Mouse (Mus musculus) hindbrain, embryonic 10.5 days (tissue): ENCODE results near the gene Defb26. TPM values are rescaled to one million over a fixed set of nuclear protein-coding genes. Genes with fewer than 3 reads are reported as not detected.

Experiments used
- DNase-seq: peaks from one replicate; pipeline ENCODE4 v3.0.0-alpha.2; 2017; ENCODE audit warnings: low spot score
- H3K27ac ChIP-seq: fragments of 300-500 bp; sonication (generic); 2 replicates; pipeline ENCODE4 v1.5.1; 2016; ENCODE audit warnings: mild to moderate bottlenecking, moderate library complexity
- H3K27me3 ChIP-seq: fragments of 300-500 bp; sonication (generic); 2 replicates; pipeline ENCODE4 v1.6.1; 2016; ENCODE audit warnings: mild to moderate bottlenecking; ENCODE audit not compliant: poor library complexity, insufficient read depth, severe bottlenecking
- H3K36me3 ChIP-seq: fragments of 300-500 bp; sonication (generic); 2 replicates; pipeline ENCODE4 v1.6.1; 2016; ENCODE audit warnings: mild to moderate bottlenecking, moderate library complexity
- H3K4me1 ChIP-seq: fragments of 300-500 bp; sonication (generic); replicated peaks from 2 replicates; pipeline ENCODE4 v1.6.1; 2016; ENCODE audit warnings: mild to moderate bottlenecking
- H3K4me3 ChIP-seq: fragments of 300-500 bp; sonication (generic); 2 replicates; pipeline ENCODE4 v1.5.1; 2016; ENCODE audit warnings: mild to moderate bottlenecking, moderate library complexity
- H3K9me3 ChIP-seq: fragments of 300-500 bp; sonication (generic); 2 replicates; pipeline ENCODE4 v1.6.1; 2016; ENCODE audit warnings: mild to moderate bottlenecking, moderate library complexity
- WGBS: fragments of 180-500 bp; shearing (Covaris S2); methylation state at CpG from one replicate; pipeline ENCODE4 v1.1.7; 2016; 5-methylcytosine and 5-hydroxymethylcytosine counted together
- polyA plus RNA-seq: library from polyadenylated mRNA; unstranded; fragments of >200 nt; fragmentation: Nextera tagmentation; extraction: Ambion mirVana; gene quantifications from 2 replicates; pipeline ENCODE4 v1.2.1, GENCODE M21; 2016

Gene Defb26
- polyA plus RNA-seq, result not detected in 2 replicates

DNA sequence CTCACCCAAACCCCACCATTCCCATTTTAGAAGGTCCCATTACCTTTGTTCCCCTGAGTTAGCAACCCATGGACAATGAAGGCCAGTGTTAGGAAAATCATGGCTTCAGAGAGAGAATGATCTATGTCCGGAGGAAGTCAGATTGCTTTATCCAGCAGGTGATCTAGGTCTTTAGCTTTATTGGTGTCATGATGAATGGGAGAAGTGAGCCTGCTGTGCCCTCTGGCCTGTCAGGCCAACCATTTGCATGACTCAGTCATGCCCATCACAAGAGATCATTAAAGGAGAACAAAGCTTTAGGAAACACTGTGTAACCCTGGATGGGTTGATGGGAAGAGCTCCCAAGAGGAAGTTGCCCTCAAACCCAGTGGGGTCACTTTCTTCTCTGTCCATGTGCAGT is at the start of gene Defb26:
Defb26 (minus strand) TSS at position 101 of the 400 bp plus-strand sequence.
- no peak within 1 kb of the TSS for H3K4me3 ChIP-seq
- H3K9me3 ChIP-seq, result no peaks in the 10 kb centered on the region
- 56% methylated on average over 1 of the region's 1 CpGs for WGBS
- no peaks in the 10 kb centered on the region for H3K4me1 ChIP-seq
- H3K36me3 ChIP-seq, result no peaks in the 10 kb centered on the region
- no peaks in the 10 kb centered on the region for H3K27me3 ChIP-seq
- DNase-seq, result no peak
- H3K27ac ChIP-seq, result no peak within 1 kb of the TSS

DNA sequence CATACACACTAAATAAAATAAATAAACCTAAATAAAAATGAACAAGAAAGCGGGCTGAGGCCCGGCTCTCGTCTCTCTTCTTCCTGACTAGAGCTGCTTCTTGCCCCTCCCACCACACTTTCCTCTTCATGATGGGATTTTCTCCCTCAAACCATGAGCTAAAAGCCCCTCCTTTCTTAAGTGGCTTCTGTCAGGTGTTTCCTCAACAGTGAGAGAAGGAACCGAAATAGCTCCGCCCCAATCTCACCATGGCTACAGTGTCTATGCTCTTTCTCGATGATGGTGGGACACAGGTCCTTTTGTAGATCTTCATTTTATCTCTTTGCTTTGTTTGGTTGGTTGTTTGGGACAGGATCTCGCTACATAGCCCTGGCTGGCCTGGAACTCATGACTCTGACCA is 45.2 kb upstream of the Defb26 start:
- 88% methylated on average over 7 of the region's 7 CpGs for WGBS
- no peak overlapping the region for H3K4me3 ChIP-seq
- no peaks in the 10 kb centered on the region for H3K27me3 ChIP-seq
- no peaks in the 10 kb centered on the region for H3K9me3 ChIP-seq
- no peak overlapping the region for H3K27ac ChIP-seq
- no peaks in the 10 kb centered on the region for H3K36me3 ChIP-seq
- peaks cover 7% of the 10 kb centered on the region; the same call in 1 of the 2 replicates for H3K4me1 ChIP-seq
- no peak for DNase-seq

DNA sequence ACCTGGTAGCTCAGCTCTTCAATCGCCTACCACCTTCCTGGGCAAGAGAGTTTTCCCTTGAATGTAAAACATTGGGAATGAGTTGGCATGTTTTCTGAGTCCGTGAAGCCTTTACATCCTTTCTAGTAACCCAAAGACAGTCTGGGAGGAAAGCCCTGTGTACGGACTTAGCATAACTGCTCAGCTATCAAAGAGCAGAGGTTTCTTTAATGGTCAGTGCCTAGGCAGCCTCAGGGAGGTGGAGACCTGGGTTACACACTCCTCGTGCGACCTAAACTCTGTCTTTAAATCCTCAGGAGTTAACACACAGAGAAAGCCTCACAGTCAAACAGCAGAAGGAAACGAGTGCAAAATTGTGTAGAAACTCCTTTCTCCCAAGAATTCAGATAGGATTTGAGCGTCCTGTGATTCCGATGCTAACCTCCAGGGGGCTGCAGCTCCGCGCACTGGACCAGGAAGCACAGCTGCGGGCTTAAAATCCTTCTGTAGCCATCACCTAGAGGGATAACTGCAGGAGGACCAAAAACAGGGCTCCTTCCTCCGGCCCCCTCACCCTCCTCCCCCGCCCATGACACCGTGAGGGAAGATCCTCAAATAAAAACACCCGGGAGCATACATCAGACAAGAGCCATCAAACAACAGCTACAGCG is 42.4 kb upstream of the Defb26 start:
- H3K9me3 ChIP-seq, result no peaks in the 10 kb centered on the region
- peaks cover 10% of the 10 kb centered on the region; the same call in 1 of the 2 replicates for H3K4me1 ChIP-seq
- DNase-seq, result peak; percentile 73
- no peak overlapping the region for H3K27ac ChIP-seq
- 14% methylated on average over 16 of the region's 16 CpGs for WGBS
- no peak overlapping the region for H3K4me3 ChIP-seq
- no peaks in the 10 kb centered on the region for H3K36me3 ChIP-seq
- H3K27me3 ChIP-seq, result no peaks in the 10 kb centered on the region

DNA sequence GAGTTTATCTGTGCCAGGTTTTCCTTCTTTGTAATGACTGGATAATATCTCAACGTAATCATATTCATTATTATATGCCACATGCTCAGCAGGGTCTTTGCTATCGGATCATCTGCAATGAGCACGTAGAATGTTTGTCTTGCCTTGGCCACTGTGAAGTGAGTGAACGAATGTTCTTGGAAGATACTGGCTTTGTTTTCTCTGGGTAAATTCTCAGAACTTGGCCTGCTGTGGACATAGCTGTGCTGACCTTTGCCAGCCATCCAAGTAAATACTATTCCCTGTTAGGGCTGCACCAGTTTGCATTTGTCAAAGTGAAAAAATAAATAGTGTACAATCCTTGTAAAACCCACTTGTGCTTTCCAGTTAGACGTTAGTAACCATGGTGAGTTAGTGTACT is 36.6 kb upstream of the Defb26 start:
- no peak for DNase-seq
- Histone ChIP-seq H3K27ac (no peak overlapping the region), H3K9me3 (no peaks in the 10 kb centered on the region), H3K4me1 (peaks cover 11% of the 10 kb centered on the region; the same call in 1 of the 2 replicates), H3K4me3 (no peak overlapping the region), H3K27me3 (no peaks in the 10 kb centered on the region), H3K36me3 (no peaks in the 10 kb centered on the region)
- WGBS, result 84% methylated on average over 5 of the region's 5 CpGs

DNA sequence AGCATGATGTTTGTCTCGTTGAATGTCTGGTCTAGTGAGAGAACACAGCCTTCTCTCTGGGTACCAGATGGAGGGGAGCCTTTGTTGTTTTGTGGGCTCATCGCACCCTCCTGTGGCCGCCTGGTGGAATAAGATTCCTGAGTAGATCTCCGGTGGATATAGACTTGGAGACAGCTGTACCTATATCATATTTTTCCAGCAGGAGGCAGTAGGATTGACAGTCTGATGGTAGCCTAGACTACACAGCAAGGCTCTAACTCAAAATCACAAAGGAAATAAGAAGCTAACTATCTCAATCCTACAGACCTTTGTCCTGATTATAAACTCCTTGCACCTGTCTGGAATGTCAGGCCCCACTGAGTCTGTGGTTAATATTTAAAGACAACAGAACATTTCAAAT is 33.2 kb upstream of the Defb26 start:
- DNase-seq, result peak; percentile 53

DNA sequence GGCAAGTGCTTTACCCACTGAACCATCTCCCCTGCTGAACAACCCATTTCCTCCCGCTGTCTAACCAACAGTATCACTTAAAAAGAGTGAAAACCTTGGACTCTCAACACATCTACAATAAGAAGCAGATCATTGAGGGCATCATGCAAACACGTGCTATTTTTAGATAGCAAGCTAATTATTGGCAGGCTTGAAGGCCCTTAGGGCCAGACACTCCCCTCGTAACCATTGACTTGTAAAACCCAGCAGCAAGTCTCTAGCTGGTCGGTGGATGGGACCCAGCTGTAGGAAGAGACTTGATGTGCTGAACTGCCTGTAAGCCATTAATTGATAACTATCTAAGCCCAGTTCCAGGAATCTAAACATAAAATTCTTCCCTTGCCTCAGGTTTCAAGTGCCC is 32.0 kb upstream of the Defb26 start:
- H3K4me3 ChIP-seq, result no peak overlapping the region
- H3K36me3 ChIP-seq, result no peaks in the 10 kb centered on the region
- H3K4me1 ChIP-seq, result peaks cover 4% of the 10 kb centered on the region; the same call in 1 of the 2 replicates
- DNase-seq, result no peak
- no peaks in the 10 kb centered on the region for H3K27me3 ChIP-seq
- H3K9me3 ChIP-seq, result 0 out of 2 replicates have a peak, but pooled peaks cover 3% of the 10 kb centered on the region
- WGBS, result 87% methylated on average over 4 of the region's 4 CpGs
- H3K27ac ChIP-seq, result no peak overlapping the region

More for the DNA sequence above, 33.2 kb upstream of the Defb26 start:
- no peaks in the 10 kb centered on the region for H3K36me3 ChIP-seq
- H3K4me1 ChIP-seq, result peaks cover 11% of the 10 kb centered on the region; the same call in 1 of the 2 replicates
- 23% methylated on average over 4 of the region's 4 CpGs for WGBS
- no peaks in the 10 kb centered on the region for H3K27me3 ChIP-seq
- H3K9me3 ChIP-seq, result 0 out of 2 replicates have a peak, but pooled peaks cover 3% of the 10 kb centered on the region
- no peak overlapping the region for H3K4me3 ChIP-seq
- no peak overlapping the region for H3K27ac ChIP-seq

DNA sequence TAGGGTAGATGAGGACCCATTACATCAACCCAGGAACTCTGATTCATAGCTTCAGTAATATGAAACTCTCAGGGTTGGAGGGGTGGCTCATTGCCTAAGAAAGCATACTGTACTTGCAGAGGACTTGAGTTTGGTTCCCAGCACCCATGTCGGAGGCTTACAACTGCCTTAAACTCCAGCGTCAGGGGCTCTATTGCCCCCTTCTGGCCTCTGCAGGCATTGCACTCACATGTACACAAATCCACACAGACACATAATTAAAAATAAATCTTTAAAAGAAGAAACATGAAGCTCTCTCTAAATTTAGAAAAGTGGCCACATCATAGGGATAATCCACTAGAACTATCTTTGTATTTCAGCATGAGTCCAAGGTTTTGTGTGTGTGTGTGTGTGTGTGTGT is 31.4 kb upstream of the Defb26 start:
- peaks cover 3% of the 10 kb centered on the region; the same call in 1 of the 2 replicates for H3K4me1 ChIP-seq
- no peaks in the 10 kb centered on the region for H3K27me3 ChIP-seq
- no peak overlapping the region for H3K4me3 ChIP-seq
- DNase-seq, result no peak
- H3K27ac ChIP-seq, result no peak overlapping the region
- 0 out of 2 replicates have a peak, but pooled peaks cover 3% of the 10 kb centered on the region for H3K9me3 ChIP-seq
- H3K36me3 ChIP-seq, result no peaks in the 10 kb centered on the region
- WGBS, result 75% methylated on average over 2 of the region's 2 CpGs

DNA sequence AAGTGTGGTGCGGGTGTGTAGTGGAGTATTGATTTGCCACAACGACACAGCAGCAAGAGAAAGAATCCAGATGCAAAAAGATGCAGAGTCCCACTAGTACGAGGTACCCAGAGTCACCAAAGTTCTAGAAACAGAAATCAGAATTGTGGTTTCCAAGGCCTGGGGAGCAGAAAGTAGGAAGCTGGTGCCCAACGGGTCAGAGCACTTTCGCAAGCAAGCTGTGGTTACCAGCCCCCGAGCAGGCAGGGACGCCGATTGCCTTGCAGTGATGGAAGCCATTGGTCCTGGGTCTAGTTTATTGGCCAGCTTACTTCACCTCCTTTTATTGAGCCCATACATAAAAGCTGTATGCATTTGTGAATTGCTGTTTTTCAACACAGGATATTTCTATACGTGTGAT is 30.5 kb upstream of the Defb26 start:
- Histone ChIP-seq H3K27ac (no peak overlapping the region), H3K9me3 (0 out of 2 replicates have a peak, but pooled peaks cover 3% of the 10 kb centered on the region), H3K4me1 (no peaks in the 10 kb centered on the region), H3K4me3 (no peak overlapping the region), H3K27me3 (no peaks in the 10 kb centered on the region), H3K36me3 (no peaks in the 10 kb centered on the region)
- DNase-seq, result no peak
- 89% methylated on average over 9 of the region's 9 CpGs for WGBS

DNA sequence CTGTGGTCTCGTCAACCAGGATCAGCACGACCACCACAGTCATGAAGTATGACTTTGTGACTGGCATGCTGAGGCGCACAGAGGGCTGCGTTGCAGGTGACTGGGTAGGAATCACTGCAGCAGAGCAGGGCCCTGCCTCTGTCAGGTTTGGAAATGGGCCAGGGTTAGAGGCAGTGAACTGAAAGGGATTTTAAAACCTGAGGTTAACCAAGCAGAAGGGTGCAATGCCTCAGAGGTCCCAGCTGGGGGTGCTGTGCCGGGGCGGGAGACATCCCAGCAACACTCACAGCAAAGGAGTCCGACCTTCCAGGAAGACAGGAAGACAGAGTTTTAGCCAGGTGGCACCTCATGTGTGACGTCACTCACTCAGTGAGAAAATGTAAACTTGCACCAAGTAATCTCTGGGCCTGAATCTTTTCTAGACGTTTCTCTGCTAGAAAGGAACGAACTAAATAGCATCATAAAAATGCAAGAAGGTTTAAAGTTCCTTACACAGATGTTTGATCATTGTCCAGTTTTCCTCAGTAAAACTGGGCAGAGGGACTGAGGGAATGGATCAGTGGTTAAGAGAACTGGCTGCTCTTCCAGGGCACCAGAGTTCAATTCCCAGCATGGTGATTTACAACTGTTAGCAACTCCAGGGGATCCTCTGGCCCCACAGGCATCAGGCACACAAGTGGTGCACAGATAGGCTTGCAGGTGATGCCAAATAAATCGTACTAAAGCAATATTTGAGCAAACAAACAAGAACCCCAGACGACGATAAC is 28.6 kb upstream of the Defb26 start, which contains the start of gene Defb29:
Defb29 (minus strand) TSS at position 155 of the 767 bp plus-strand sequence.
- no peak for DNase-seq
- Histone ChIP-seq H3K9me3 (0 out of 2 replicates have a peak, but pooled peaks cover 3% of the 10 kb centered on the region), H3K4me3 (no peak within 1 kb of the TSS), H3K36me3 (no peaks in the 10 kb centered on the region), H3K27me3 (no peaks in the 10 kb centered on the region), H3K27ac (no peak within 1 kb of the TSS), H3K4me1 (no peaks in the 10 kb centered on the region)
- WGBS, result 60% methylated on average over 13 of the region's 13 CpGs

DNA sequence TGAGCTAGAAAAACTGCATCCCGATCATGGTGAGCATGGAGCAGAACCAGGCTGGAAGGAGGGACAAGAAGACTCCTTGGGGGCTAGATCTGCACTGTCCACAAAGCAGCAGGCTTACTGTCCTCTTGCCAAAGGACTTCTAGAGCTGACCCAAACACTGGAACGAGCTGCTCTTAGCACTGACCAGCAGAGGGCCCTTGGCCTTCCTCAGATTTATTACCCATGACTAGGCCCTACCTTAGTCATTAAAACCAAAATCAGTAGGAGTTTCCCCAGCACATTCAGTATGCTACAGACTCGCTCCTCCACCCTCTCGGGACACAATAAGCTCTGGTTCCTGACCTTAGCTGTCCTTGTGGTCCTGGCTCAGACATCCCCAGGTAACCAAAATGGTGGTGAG is 6.5 kb upstream of the Defb26 start, which contains the start of gene Defb28:
Defb28 (plus strand) TSS at position 275 of the 400 bp plus-strand sequence.
- Histone ChIP-seq H3K27ac (no peak within 1 kb of the TSS), H3K4me3 (no peak within 1 kb of the TSS), H3K36me3 (no peaks in the 10 kb centered on the region), H3K4me1 (no peaks in the 10 kb centered on the region), H3K27me3 (no peaks in the 10 kb centered on the region), H3K9me3 (no peaks in the 10 kb centered on the region)
- WGBS, result 78% methylated on average over 4 of the region's 4 CpGs
- no peak for DNase-seq

DNA sequence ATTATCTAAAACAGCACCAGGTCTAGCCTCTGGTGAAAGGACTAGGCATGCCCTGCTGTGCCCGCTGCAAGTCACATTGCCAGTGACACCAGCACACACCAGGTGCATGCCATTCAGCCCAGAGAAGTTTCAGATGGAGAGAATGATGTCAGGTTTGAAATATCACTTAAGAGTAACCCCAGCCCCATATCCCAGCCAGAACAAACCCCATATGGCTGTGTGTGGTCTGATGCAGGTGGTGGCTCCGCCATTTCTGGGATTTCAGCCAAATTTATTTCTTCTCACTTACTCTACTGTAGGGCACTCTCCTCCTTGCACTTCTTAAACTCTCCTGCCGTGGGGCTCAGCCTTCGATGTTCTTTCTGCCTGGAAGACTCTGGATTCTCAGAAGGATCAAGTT is 4.6 kb upstream of the Defb26 start:
- H3K27ac ChIP-seq, result no peak overlapping the region
- no peak for DNase-seq
- H3K4me3 ChIP-seq, result no peak overlapping the region
- H3K9me3 ChIP-seq, result no peaks in the 10 kb centered on the region
- H3K36me3 ChIP-seq, result no peaks in the 10 kb centered on the region
- no peaks in the 10 kb centered on the region for H3K27me3 ChIP-seq
- H3K4me1 ChIP-seq, result no peaks in the 10 kb centered on the region
- WGBS, result 81% methylated on average over 4 of the region's 4 CpGs

DNA sequence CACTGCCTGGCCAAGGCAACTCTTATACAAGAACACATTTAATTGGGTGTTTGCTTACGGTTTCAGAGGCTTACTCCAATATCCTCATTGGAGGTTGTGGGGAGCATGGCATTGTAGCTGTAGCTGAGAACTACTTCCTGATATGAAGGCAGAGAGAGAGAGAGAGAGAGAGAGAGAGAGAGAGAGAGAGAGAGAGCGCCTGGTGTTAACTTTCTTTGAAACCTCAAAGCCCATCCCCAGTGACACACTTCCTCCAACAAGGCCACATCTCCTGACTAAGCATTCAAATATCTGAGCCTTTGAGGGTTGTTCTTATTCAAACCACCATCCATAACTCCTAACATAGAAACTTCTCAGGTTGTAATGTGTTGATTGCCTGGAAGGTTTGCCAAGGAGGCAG is 7.5 kb downstream of the Defb26 start:
- no peaks in the 10 kb centered on the region for H3K27me3 ChIP-seq
- no peaks in the 10 kb centered on the region for H3K4me1 ChIP-seq
- DNase-seq, result no peak
- no peak overlapping the region for H3K27ac ChIP-seq
- H3K4me3 ChIP-seq, result no peak overlapping the region
- no peaks in the 10 kb centered on the region for H3K36me3 ChIP-seq
- WGBS, result 83% methylated on average over 2 of the region's 2 CpGs
- H3K9me3 ChIP-seq, result no peaks in the 10 kb centered on the region

DNA sequence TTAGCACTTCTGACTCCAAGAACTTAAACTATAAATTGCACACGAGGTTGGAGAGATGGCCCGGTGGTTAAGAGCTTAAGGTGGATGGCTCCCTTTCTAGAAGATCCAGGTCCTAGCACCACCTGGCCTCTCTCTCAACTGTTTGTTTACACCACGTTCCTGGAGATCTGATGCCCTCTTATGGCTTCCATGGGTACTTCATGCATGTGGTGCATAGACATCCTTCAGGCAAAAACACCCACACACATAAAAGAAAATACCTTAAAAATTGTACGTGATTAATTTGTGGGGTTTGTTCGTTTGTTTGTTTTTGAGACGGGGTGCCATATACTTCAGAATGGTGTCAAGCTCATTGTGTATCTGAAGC is 10.6 kb downstream of the Defb26 start:
- no peak for DNase-seq
- H3K27ac ChIP-seq, result no peak overlapping the region
- no peak overlapping the region for H3K4me3 ChIP-seq
- 78% methylated on average over 6 of the region's 6 CpGs for WGBS
- H3K4me1 ChIP-seq, result no peaks in the 10 kb centered on the region
- H3K36me3 ChIP-seq, result no peaks in the 10 kb centered on the region
- no peaks in the 10 kb centered on the region for H3K9me3 ChIP-seq
- H3K27me3 ChIP-seq, result no peaks in the 10 kb centered on the region
